Mouse (Mus musculus): Measurements from ENCODE around the gene Galntl6.

DNA sequence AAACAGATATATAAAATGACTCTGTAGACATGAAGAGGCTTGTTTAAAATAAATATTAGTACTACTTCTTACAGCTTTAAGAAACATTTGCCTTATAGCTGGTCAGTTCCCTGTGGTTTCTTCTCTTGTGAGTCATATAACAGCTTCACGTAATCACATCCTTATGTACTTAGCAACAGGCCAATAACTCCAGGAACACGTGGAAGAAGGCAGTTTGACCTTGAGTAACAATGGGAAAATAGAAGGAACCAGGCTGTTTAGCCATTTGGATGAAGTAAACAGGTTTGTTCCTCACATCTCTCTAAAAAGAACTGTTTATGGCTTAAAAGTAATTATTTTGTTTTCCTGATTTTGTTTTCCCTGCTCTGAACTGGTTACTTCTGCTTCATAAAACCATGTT, 2.7 kb upstream of the Galntl6 start:
- no peak for TF ChIP-seq POLR2A (IDR thresholded peaks at IDR 0.05; ENCODE audit: control insufficient read depth, extremely low read depth, insufficient read depth, low read length, poor library complexity)
- no peak for TF ChIP-seq CTCF (IDR thresholded peaks at IDR 0.05; ENCODE audit: borderline replicate concordance, control insufficient read depth, extremely low read depth, insufficient read depth, low read length, poor library complexity)

All from thymus, adult 2 months (tissue).